Mouse (Mus musculus) frontal cortex, adult (tissue): ENCODE data around the gene Nanos3.

Experiments used
- ATAC-seq: cut with Nextera tagmentation; 2 replicates; pipeline ENCODE4 v1.9.2; 2017; ENCODE audit warnings: mild to moderate bottlenecking, moderate library complexity, mixed read lengths; ENCODE audit not compliant: low TSS enrichment

Nanos3 gene

GRCm38 (mm10) chr8:84184085-84185043, 653 bp downstream of the Nanos3 start:
- ATAC-seq = 0 out of 2 replicates have a peak, but pooled peaks have one; percentile 2

GRCm38 (mm10) chr8:84183261-84184084, 1.5 kb downstream of the Nanos3 start:
- ATAC-seq = 0 out of 2 replicates have a peak, but pooled peaks have one; percentile 6

GRCm38 (mm10) chr8:84182833-84183232, 2.2 kb downstream of the Nanos3 start:
- no peak for ATAC-seq

- ATAC-seq = no peak
These were observed 4.4 kb downstream of the Nanos3 start for GRCm38 (mm10) chr8:84180530-84181190.

- ATAC-seq = no peak
These were observed 5.1 kb downstream of the Nanos3 start for GRCm38 (mm10) chr8:84179946-84180345.

GRCm38 (mm10) chr8:84178592-84178991, 6.4 kb downstream of the Nanos3 start:
- no peak for ATAC-seq

- no peak for ATAC-seq
These were observed 7.6 kb downstream of the Nanos3 start for GRCm38 (mm10) chr8:84177405-84177804.

- ATAC-seq = no peak
These were observed 8.5 kb downstream of the Nanos3 start for GRCm38 (mm10) chr8:84176560-84176959.

- ATAC-seq = no peak
These were observed 11.2 kb downstream of the Nanos3 start for GRCm38 (mm10) chr8:84173861-84174260.

GRCm38 (mm10) chr8:84170096-84170495, 14.9 kb downstream of the Nanos3 start:
- no peak for ATAC-seq

GRCm38 (mm10) chr8:84167696-84168095, 17.3 kb downstream of the Nanos3 start:
- no peak for ATAC-seq

- ATAC-seq = no peak
These were observed 27.4 kb downstream of the Nanos3 start for GRCm38 (mm10) chr8:84157620-84158019.

- no peak for ATAC-seq
These were observed 35.8 kb downstream of the Nanos3 start for GRCm38 (mm10) chr8:84149181-84149580.

GRCm38 (mm10) chr8:84148531-84148850, 36.5 kb downstream of the Nanos3 start:
- ATAC-seq = no peak

GRCm38 (mm10) chr8:84147769-84148530, 37.1 kb downstream of the Nanos3 start, which contains the start of the genes Cc2d1a and 4930432K21Rik:
Cc2d1a (minus strand) TSS chr8:84147936.
4930432K21Rik (plus strand) TSS chr8:84148025.
- peak; percentile 98 for ATAC-seq

- ATAC-seq = no peak
These were observed 37.7 kb downstream of the Nanos3 start for GRCm38 (mm10) chr8:84147324-84147766.

- ATAC-seq = no peak
These were observed 40.3 kb downstream of the Nanos3 start for GRCm38 (mm10) chr8:84144636-84145245.

- no peak for ATAC-seq
These were observed 44.2 kb downstream of the Nanos3 start for GRCm38 (mm10) chr8:84140838-84141237.

- ATAC-seq = no peak
These were observed 47.2 kb downstream of the Nanos3 start for GRCm38 (mm10) chr8:84137848-84138247.

- ATAC-seq = no peak
These were observed 52.8 kb downstream of the Nanos3 start for GRCm38 (mm10) chr8:84132225-84132624.

- ATAC-seq = no peak
These were observed 54.2 kb downstream of the Nanos3 start for GRCm38 (mm10) chr8:84130806-84131205.
